Mouse (Mus musculus): ENCODE results near the gene Gm10401. TPM values are rescaled to one million over a fixed set of nuclear protein-coding genes. Genes with fewer than 3 reads are reported as not detected.
A peak's percentile ranks its signal among the peaks of the same experiment; 100 is the strongest.

Gene Gm10401
- polyA plus RNA-seq, 1 experiment from 2014 or later: 34.4 TPM

- 30% methylated on average over 24 of the region's 24 CpGs for whole genome bisulfite sequencing
- Histone ChIP-seq H3K9me3 (ENCODE audit: control insufficient read depth, low read length) (no peaks in the 10 kb centered on the region), H3K36me3 (ENCODE audit: control insufficient read depth, insufficient read depth, low read length) (no peaks in the 10 kb centered on the region; the same call in 1 of the 2 replicates), H3K27me3 (ENCODE audit: control insufficient read depth, insufficient read depth, low read length) (no peaks in the 10 kb centered on the region), H3K4me2 (replicated peaks; ENCODE audit: low read depth, low read length) (no peak overlapping the region), H3K27ac (ENCODE audit: low read depth, low read length) (peak overlapping the region; percentile 49; the same call in 1 of the 2 replicates), H3K4me3 (ENCODE audit: low read depth, low read length) (no peak overlapping the region), H3K4me1 (replicated peaks; ENCODE audit: control insufficient read depth, insufficient read depth, low read length) (no peaks in the 10 kb centered on the region), H3K9ac (ENCODE audit: low read depth, low read length) (no peak overlapping the region)
- ATAC-seq (ENCODE audit: low FRiP score): peak; percentile 49; the same call in 1 of the 2 replicates
- peak; percentile 86 for DNase-seq (ENCODE audit: low spot score)
Measured at GRCm38 (mm10) chr5:115125211-115125871, 27.2 kb upstream of the Gm10401 start.

DNA sequence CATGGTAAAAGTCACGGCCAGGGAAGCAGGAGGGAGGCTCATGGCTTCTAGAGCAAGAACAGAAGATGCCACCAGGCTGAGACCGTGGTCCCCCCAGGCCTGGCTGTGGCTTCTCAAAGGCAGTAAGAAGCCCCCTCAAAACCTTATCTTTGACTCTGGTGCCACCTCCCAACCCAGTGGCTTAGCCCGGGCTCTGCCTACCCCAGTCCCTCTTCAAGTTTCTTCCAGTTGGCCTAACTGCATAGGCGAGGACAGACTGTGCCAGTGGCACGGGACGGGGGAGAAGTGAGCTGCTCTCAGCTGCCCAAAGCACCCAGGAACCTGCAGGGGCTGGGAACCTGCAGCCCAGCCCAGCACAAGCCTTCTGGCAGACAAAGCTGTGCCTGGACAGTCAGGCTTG is 26.6 kb upstream of the Gm10401 start:
- Histone ChIP-seq H3K4me3 (ENCODE audit: low read depth, low read length) (no peak overlapping the region), H3K36me3 (ENCODE audit: control insufficient read depth, insufficient read depth, low read length) (no peaks in the 10 kb centered on the region; the same call in 1 of the 2 replicates), H3K27ac (ENCODE audit: low read depth, low read length) (no peak overlapping the region), H3K9me3 (ENCODE audit: control insufficient read depth, low read length) (no peaks in the 10 kb centered on the region), H3K4me1 (replicated peaks; ENCODE audit: control insufficient read depth, insufficient read depth, low read length) (no peaks in the 10 kb centered on the region), H3K4me2 (replicated peaks; ENCODE audit: low read depth, low read length) (no peak overlapping the region), H3K27me3 (ENCODE audit: control insufficient read depth, insufficient read depth, low read length) (no peaks in the 10 kb centered on the region), H3K9ac (ENCODE audit: low read depth, low read length) (no peak overlapping the region)
- DNase-seq (ENCODE audit: low spot score) (no peak), ATAC-seq (ENCODE audit: low FRiP score) (no peak)
- 93% methylated on average over 6 of the region's 6 CpGs for WGBS

- no peak for DNase-seq (ENCODE audit: low spot score)
- Histone ChIP-seq H3K36me3 (ENCODE audit: control insufficient read depth, insufficient read depth, low read length) (no peaks in the 10 kb centered on the region; the same call in 1 of the 2 replicates), H3K4me1 (replicated peaks; ENCODE audit: control insufficient read depth, insufficient read depth, low read length) (no peaks in the 10 kb centered on the region), H3K27me3 (ENCODE audit: control insufficient read depth, insufficient read depth, low read length) (no peaks in the 10 kb centered on the region), H3K4me3 (ENCODE audit: low read depth, low read length) (no peak overlapping the region), H3K4me2 (replicated peaks; ENCODE audit: low read depth, low read length) (no peak overlapping the region), H3K9me3 (ENCODE audit: control insufficient read depth, low read length) (no peaks in the 10 kb centered on the region), H3K27ac (ENCODE audit: low read depth, low read length) (no peak overlapping the region), H3K9ac (ENCODE audit: low read depth, low read length) (no peak overlapping the region)
- no peak for ATAC-seq (ENCODE audit: low FRiP score)
- 78% methylated on average over 5 of the region's 5 CpGs for WGBS
Measured at GRCm38 (mm10) chr5:115120978-115121377, 22.9 kb upstream of the Gm10401 start.

DNA sequence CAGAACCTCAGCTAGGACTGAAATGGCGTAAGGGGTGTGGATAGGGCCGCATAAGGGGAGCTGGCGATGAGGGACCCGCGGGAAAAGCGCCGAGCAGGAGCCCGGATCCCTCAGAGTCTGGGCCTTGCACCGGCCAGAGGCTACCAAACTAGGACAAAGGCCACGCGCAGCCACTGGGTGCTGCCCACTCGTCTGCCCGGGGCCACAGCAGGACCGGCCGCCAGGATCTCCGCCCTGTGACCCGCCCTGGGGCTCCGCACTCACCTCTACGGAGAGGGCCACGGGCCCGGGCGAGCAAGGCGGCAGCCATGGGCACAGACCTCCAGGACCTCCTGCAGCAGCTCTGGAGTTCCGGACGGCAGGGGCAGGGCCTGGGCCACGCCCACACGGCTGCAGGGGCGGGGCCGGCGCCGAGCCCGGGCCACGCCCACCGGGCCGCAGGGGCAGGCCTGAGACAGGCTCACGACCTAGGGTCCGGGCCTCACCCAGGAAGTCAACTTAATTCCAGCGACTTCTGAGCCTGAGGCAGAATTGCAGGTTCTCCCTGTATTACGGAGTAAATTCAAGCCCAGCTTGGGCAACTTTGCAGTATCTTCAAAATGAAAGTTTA is 21.0 kb upstream of the Gm10401 start, which contains the start of gene Acads:
Acads (minus strand) TSS at position 386 of the 610 bp plus-strand sequence.
- Histone ChIP-seq H3K4me1 (replicated peaks; ENCODE audit: control insufficient read depth, insufficient read depth, low read length) (no peaks in the 10 kb centered on the region), H3K27me3 (ENCODE audit: control insufficient read depth, insufficient read depth, low read length) (no peaks in the 10 kb centered on the region)
- peak; percentile 92 for ATAC-seq (ENCODE audit: low FRiP score)

DNA sequence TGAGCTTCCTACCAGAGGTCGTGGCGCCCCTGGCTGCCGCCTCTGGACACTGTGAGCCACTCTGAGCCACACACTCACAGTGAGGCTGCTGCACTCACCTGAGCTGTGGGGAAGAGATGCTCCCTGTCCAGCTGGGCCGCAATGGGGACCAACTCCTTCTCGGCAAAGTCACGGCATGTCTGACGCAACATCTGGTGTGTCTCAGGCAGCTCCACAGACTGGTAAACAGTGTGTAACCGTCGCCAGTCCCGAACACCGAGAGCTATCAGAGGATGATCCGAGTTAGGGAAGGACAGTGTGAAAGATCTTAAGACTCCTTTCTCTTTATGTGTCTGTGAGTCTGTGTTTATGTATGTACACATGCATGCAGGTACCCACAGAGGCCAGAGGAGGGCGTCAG is 19.4 kb upstream of the Gm10401 start:
- Histone ChIP-seq H3K27ac (ENCODE audit: low read depth, low read length) (no peak overlapping the region), H3K36me3 (ENCODE audit: control insufficient read depth, insufficient read depth, low read length) (no peaks in the 10 kb centered on the region), H3K9ac (ENCODE audit: low read depth, low read length) (no peak overlapping the region), H3K4me2 (replicated peaks; ENCODE audit: low read depth, low read length) (no peak overlapping the region), H3K27me3 (ENCODE audit: control insufficient read depth, insufficient read depth, low read length) (no peaks in the 10 kb centered on the region), H3K9me3 (ENCODE audit: control insufficient read depth, low read length) (no peaks in the 10 kb centered on the region), H3K4me3 (ENCODE audit: low read depth, low read length) (no peak overlapping the region), H3K4me1 (replicated peaks; ENCODE audit: control insufficient read depth, insufficient read depth, low read length) (no peaks in the 10 kb centered on the region)
- ATAC-seq (ENCODE audit: low FRiP score) (no peak), DNase-seq (ENCODE audit: low spot score) (no peak)
- 96% methylated on average over 13 of the region's 13 CpGs for WGBS

More for the DNA sequence above, 21.0 kb upstream of the Gm10401 start, which contains the start of gene Acads:
- DNase-seq (ENCODE audit: low spot score): peak; percentile 91
- under 1% methylated on average over 39 of the region's 39 CpGs for WGBS
- peak within 1 kb of the TSS; percentile 90 for H3K9ac ChIP-seq (ENCODE audit: low read depth, low read length)
- no peaks in the 10 kb centered on the region; the same call in 1 of the 2 replicates for H3K36me3 ChIP-seq (ENCODE audit: control insufficient read depth, insufficient read depth, low read length)
- H3K4me3 ChIP-seq (ENCODE audit: low read depth, low read length): peak within 1 kb of the TSS; percentile 75
- peak within 1 kb of the TSS; percentile 27; the same call in 1 of the 2 replicates for H3K27ac ChIP-seq (ENCODE audit: low read depth, low read length)
- peak within 1 kb of the TSS; percentile 74 for H3K4me2 ChIP-seq (replicated peaks; ENCODE audit: low read depth, low read length)
- H3K9me3 ChIP-seq (ENCODE audit: control insufficient read depth, low read length): no peaks in the 10 kb centered on the region

DNA sequence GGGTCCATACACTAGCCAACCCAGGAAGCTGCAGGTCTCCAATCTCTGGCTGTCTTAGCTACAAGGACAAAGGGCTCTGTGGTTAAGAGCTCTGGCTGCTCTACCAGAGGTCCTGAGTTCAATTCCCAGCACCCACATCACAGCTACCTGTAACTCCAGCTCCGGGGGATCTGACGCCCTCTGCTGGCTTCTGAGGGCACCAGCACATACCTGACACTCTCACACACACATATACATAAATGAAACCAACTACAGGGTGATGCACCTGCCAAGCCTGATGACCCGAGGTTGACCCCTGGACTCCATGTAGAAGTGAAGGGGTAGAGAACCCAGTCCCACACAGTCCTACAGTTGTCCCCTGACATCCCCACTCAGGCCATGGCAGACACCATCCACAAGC is 18.3 kb upstream of the Gm10401 start:
- 86% methylated on average over 3 of the region's 3 CpGs for WGBS
- Histone ChIP-seq H3K27me3 (ENCODE audit: control insufficient read depth, insufficient read depth, low read length) (no peaks in the 10 kb centered on the region), H3K9ac (ENCODE audit: low read depth, low read length) (no peak overlapping the region), H3K4me3 (ENCODE audit: low read depth, low read length) (no peak overlapping the region), H3K4me1 (replicated peaks; ENCODE audit: control insufficient read depth, insufficient read depth, low read length) (no peaks in the 10 kb centered on the region), H3K9me3 (ENCODE audit: control insufficient read depth, low read length) (no peaks in the 10 kb centered on the region), H3K36me3 (ENCODE audit: control insufficient read depth, insufficient read depth, low read length) (no peaks in the 10 kb centered on the region), H3K4me2 (replicated peaks; ENCODE audit: low read depth, low read length) (no peak overlapping the region), H3K27ac (ENCODE audit: low read depth, low read length) (no peak overlapping the region)
- ATAC-seq (ENCODE audit: low FRiP score) (no peak), DNase-seq (ENCODE audit: low spot score) (no peak)

DNA sequence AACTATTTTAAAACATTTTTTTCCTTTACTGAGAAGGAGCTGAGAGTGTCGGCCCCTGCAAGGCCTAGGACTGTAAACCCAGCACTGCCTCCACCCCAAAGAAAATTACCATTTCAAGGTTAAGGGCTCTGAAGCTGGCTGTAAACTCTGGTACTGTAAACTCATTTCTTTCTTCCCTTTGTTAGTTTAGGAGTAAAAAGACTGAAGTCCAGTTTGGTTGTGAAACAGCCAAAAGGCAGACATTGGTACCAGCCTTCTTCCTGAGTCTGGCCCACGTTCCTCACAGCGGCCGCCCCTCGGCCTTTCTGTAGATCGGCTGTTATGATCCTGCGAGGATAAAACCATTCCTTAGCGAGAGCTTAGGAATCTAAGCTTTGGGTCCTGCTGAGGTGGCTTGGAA is 16.4 kb upstream of the Gm10401 start:
- Histone ChIP-seq H3K27me3 (ENCODE audit: control insufficient read depth, insufficient read depth, low read length) (no peaks in the 10 kb centered on the region), H3K9ac (ENCODE audit: low read depth, low read length) (no peak overlapping the region), H3K36me3 (ENCODE audit: control insufficient read depth, insufficient read depth, low read length) (no peaks in the 10 kb centered on the region), H3K4me2 (replicated peaks; ENCODE audit: low read depth, low read length) (no peak overlapping the region), H3K4me1 (replicated peaks; ENCODE audit: control insufficient read depth, insufficient read depth, low read length) (peaks cover 8% of the 10 kb centered on the region; the same call in 1 of the 2 replicates), H3K4me3 (ENCODE audit: low read depth, low read length) (no peak overlapping the region), H3K27ac (ENCODE audit: low read depth, low read length) (no peak overlapping the region), H3K9me3 (ENCODE audit: control insufficient read depth, low read length) (no peaks in the 10 kb centered on the region)
- DNase-seq (ENCODE audit: low spot score): no peak
- no peak for ATAC-seq (ENCODE audit: low FRiP score)
- 99% methylated on average over 8 of the region's 8 CpGs for WGBS

DNA sequence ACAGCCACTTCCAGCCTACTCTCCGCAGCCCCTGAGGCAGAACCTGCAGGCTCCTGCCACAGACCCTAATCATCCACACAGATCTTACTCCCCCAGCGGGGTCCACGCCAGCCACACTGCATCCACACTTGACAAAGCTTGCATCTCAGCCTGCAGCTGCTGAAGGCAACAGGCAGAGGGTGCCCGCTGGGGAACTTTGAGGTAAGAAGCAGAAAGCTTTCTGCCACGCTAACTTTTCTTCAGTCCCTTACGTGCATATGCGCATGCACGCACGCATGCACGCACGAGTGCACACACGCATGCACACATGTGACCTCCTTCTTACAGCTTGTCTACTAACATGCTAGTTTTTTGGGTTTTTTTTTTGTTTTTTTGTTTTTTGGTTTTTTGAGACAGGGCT is 15.1 kb upstream of the Gm10401 start:
- Histone ChIP-seq H3K4me3 (ENCODE audit: low read depth, low read length) (no peak overlapping the region), H3K36me3 (ENCODE audit: control insufficient read depth, insufficient read depth, low read length) (no peaks in the 10 kb centered on the region), H3K4me2 (replicated peaks; ENCODE audit: low read depth, low read length) (no peak overlapping the region)

GRCm38 (mm10) chr5:115111156-115111555 is 13.1 kb upstream of the Gm10401 start:
- WGBS: 90% methylated on average over 7 of the region's 8 CpGs
- DNase-seq (ENCODE audit: low spot score) (no peak), ATAC-seq (ENCODE audit: low FRiP score) (no peak)
- Histone ChIP-seq H3K27ac (ENCODE audit: low read depth, low read length) (no peak overlapping the region), H3K9me3 (ENCODE audit: control insufficient read depth, low read length) (no peaks in the 10 kb centered on the region), H3K27me3 (ENCODE audit: control insufficient read depth, insufficient read depth, low read length) (no peaks in the 10 kb centered on the region), H3K4me2 (replicated peaks; ENCODE audit: low read depth, low read length) (no peak overlapping the region), H3K4me1 (replicated peaks; ENCODE audit: control insufficient read depth, insufficient read depth, low read length) (peaks cover 8% of the 10 kb centered on the region; the same call in 1 of the 2 replicates), H3K9ac (ENCODE audit: low read depth, low read length) (no peak overlapping the region), H3K36me3 (ENCODE audit: control insufficient read depth, insufficient read depth, low read length) (no peaks in the 10 kb centered on the region), H3K4me3 (ENCODE audit: low read depth, low read length) (no peak overlapping the region)

More for the DNA sequence above, 15.1 kb upstream of the Gm10401 start:
- no peak overlapping the region for H3K9ac ChIP-seq (ENCODE audit: low read depth, low read length)
- H3K4me1 ChIP-seq (replicated peaks; ENCODE audit: control insufficient read depth, insufficient read depth, low read length): peaks cover 8% of the 10 kb centered on the region; the same call in 1 of the 2 replicates
- ATAC-seq (ENCODE audit: low FRiP score) (no peak), DNase-seq (ENCODE audit: low spot score) (no peak)
- H3K9me3 ChIP-seq (ENCODE audit: control insufficient read depth, low read length): no peaks in the 10 kb centered on the region
- H3K27ac ChIP-seq (ENCODE audit: low read depth, low read length): no peak overlapping the region
- 96% methylated on average over 12 of the region's 12 CpGs for WGBS
- no peaks in the 10 kb centered on the region for H3K27me3 ChIP-seq (ENCODE audit: control insufficient read depth, insufficient read depth, low read length)
